Mouse (Mus musculus) hematopoietic stem cell, adult 5-6 weeks (primary cell): Measurements from ENCODE around the gene Utp14b. TPM values are rescaled to one million over a fixed set of nuclear protein-coding genes. Genes with fewer than 3 reads are reported as not detected.
A peak's percentile ranks its signal among the peaks of the same experiment; 100 is the strongest.

Source experiments
- ATAC-seq, 2 experiments: fragments of 125-278 bp in 1 of 2; replicated peaks in 1 of 2; 2 replicates each; pipeline ENCODE4 v1.8.0; 2016 to 2017; ENCODE audit warnings: inconsistent platforms in 2 of 2, mild to moderate bottlenecking in 2 of 2, moderate number of reproducible peaks in 2 of 2, low read depth in 1 of 2, moderate TSS enrichment in 1 of 2; ENCODE audit not compliant: low FRiP score in 2 of 2, poor library complexity in 2 of 2, severe bottlenecking in 2 of 2, insufficient read depth in 1 of 2, low TSS enrichment in 1 of 2
- total RNA-seq: library from RNA; stranded (forward); fragments of 172-1452, 232-1000 nt; gene quantifications from 2 replicates; pipeline ENCODE4 v1.2.3, GENCODE M21; 2017

Utp14b gene
- 26.7 and 31.3 TPM in 2 replicates for total RNA-seq

DNA sequence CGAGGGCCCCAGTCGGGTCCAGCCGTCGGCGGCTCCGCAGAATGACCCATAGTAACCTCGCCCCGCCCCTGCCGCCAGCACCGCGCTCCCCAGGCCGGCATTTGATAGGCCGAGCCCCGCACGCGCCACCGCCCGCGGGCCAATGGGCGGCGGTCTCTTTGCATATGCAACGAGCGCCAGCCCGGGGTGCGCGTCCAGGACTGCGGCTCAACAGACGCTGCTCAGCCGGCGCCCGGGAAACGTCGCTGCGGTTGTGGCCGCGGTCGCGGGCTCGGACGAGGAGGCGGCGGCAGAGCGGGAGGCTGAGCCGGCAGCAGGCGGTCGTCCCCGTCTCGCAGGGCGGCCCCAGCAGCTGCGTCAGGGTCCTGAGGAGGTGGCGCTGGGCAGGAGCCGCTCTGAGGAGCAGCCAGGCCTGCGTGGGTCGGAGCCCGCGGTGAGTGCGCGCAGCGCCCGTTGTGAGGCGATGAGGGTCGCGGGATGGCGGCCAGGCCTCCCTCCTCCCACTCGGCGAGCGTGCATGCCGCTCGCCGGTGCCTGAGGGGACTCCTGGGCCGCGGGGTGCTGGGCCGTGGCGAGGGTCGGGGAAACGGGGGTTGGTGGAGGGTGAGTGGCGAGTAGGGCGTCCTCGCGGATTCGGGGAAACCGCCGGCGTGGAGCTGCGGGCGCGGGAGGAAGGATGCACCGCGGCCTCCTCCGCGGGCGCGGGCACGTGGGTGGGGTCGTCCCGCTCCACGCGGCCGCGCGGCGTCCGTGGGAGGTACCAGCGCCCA is at the start of gene Utp14b, which contains the start of gene Acsl3:
Utp14b (plus strand) TSS at position 368 of the 770 bp plus-strand sequence.
Acsl3 (plus strand) TSS at position 155 of the 770 bp plus-strand sequence.
- ATAC-seq: peak; percentile 94

DNA sequence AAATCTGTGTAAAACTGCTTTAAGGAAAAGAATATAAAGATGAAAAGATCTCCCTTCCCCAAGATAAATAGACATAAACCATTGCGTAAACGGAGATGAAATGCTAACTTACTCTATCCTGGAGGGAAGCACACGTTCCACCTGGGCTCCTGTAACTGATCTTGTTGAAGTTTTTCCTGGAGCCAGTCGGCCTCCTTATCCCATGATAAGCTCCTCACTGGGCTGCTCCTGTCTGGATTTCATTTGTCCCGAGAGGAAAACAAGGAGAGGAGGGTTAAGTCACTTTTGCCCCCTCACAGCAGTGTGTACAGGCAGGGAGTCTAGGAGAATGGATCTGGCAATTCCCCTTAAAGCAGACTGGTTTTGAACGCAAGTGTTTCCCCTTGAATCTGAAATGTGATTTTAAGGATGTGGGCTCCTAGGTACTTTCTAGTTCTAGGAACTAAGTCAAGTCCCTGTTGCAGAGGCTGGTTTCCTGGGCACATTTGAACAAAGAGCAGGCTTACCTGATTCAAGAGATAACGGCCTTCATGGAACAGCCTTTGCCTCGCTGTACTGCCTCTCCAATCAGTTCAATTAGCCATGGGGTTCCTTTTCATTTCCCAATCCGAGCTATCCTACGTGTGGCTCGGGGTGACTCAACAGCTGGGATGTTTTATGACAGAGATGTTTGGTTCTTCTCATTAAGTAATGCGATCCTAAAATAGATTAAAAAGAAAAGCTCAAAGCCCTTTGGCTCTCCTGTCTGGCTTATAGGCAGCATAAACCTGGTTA is 48.5 kb upstream of the Utp14b start:
- no peak for ATAC-seq

DNA sequence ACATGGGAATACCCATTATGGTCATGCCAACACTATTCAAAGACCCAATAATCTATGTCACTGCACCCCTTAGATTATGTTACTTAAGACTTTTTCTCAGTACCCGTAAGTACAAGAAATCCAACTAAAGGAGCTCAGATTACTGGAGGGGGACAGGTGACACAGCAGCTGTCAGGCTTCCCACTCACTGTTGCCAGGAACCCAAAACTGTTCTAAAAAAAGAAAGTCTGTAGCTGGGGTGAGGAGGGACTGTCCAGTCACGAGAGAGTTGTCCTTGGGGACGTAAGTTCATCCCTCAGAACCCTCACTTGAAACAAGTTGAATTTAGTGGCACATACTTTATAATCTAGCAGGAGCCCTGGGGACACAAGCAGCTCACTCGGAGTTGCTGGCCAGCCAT is 46.8 kb upstream of the Utp14b start:
- ATAC-seq: no peak

DNA sequence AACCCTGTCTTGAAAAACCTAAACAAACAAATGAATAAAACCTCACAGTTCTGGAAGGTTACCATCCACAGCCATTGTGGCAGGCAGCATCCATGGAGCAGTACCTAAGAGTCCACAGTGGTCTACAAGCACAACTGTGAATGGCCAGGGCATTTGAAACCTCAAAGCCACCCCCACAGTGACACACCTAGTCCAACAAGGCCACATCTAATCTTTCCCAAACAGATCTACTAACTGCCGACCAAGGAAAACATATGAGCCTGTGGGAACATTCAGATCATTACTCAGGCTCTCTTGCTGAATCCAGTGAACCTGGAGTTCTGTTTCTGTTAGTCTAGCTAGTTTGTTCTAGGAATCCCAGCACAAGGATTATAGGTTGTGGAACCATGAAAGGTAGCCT is 44.9 kb upstream of the Utp14b start:
- no peak for ATAC-seq

DNA sequence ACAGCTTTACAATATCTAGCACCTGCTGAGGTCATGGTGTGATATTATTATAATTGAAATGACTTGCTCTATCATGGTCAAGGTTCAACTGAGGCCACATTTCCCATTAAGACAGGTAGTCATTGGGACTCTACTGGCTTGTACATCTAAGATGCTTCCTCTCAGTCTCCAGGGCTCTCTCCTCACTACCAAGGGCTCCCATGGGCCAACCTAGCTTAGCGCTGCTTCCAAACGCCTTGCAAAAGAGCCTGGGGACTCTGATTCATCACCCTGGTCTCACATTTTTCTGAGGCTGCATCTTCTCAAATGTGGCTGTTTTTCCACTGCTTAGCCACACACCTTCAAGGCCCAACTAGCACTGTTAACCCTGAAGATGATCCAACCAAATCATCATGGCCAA is 33.5 kb upstream of the Utp14b start:
- ATAC-seq: no peak

DNA sequence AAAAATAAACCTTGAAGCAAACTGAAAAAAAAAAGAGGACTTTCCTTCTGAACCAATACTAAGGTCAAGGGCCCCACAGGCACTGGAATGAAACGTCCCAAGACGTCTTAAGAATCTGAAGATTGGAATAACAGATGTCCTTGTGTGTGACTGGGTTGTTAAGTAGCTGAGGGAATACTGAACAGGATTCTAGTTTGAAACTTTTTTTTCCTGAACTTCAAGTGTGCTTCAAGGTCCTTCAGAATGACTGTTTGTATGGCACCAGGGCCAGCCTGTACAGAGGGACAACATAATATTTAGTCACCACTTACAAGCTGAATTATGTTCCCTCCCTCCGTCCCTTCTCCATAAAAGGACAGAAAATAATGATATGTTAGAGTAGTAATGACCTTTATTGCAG is 23.4 kb upstream of the Utp14b start:
- ATAC-seq: no peak

DNA sequence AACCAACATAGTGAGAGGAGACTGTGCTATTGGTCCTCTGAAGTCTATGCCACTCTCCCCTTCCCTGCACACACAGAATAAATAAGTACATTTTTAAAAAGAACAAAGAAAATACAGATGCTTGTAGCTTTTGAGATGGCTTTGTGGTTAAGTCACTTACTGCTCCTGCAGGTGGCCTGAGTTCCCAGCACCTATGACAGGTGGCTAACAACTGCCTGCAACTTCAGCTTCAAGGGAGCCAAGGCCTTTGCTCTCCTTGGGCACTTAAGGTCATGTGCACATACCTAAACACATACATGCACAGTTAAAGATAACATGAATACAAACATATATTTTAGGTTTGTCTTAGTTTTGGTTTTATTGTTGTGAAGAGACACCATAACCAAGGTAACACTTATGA is 17.0 kb upstream of the Utp14b start:
- no peak for ATAC-seq

DNA sequence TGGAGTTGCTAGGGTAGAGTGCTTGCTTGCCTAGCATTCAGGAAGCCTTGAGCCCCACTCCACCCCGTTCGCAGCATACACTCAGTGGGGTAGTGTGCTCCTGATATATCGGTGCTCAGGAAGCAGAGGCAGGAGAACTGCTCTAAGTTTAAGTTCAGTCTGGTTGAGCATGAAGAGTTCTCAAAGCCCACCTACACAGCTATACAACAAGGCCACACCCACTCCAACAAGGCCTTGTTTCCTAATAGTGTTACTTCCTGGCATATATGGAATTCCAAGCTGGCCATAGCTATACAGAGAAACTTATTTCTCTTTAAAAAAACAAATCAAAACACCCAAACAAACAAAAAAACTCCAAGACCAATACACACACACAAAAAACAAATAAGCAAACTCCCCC is 16.0 kb upstream of the Utp14b start:
- ATAC-seq: no peak

DNA sequence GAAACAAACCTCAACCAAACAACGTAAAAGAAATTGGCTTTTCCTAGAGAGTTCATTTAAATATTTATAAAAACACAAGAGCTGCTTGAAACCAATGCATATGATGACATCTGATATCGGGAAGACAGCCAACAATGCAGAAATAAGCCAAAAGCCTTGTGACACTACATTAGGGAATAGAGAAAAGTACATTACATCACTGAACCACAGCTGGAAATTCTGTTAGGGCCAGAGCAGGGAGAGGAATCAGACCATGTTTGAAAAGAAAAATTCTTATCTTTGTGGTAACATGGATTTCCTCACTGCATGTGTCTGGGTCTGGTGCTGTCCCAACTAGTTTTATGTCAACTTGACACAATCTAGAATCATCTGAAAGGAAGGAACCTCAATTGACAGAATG is 15.6 kb upstream of the Utp14b start:
- ATAC-seq: no peak

DNA sequence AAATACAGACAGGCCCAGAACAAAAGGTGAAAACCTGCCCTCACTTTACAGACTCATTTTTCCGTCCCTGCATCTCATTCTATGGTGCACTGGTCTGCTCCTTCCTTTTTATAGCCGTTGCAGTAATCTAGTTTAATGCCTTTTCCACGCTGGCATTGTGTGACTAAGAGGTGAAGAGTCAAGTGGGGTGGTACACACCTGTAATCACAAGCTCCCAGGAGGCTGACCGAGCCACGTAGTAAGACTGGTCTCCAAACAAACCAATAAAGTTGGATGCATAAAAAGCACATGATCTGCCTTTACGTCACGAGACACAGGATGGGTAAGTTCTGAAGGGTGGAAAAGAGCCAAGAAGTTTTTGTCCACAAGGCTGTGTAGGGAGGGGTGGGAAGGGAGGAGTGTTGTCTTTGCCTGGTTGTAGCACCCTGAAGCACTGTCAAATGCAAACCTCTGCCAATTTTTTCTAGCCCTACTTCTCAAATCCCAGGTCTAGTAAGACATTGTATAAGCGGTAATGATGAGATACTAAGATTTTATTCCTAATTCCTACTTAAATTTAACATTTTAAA is 10.4 kb upstream of the Utp14b start:
- ATAC-seq: no peak

DNA sequence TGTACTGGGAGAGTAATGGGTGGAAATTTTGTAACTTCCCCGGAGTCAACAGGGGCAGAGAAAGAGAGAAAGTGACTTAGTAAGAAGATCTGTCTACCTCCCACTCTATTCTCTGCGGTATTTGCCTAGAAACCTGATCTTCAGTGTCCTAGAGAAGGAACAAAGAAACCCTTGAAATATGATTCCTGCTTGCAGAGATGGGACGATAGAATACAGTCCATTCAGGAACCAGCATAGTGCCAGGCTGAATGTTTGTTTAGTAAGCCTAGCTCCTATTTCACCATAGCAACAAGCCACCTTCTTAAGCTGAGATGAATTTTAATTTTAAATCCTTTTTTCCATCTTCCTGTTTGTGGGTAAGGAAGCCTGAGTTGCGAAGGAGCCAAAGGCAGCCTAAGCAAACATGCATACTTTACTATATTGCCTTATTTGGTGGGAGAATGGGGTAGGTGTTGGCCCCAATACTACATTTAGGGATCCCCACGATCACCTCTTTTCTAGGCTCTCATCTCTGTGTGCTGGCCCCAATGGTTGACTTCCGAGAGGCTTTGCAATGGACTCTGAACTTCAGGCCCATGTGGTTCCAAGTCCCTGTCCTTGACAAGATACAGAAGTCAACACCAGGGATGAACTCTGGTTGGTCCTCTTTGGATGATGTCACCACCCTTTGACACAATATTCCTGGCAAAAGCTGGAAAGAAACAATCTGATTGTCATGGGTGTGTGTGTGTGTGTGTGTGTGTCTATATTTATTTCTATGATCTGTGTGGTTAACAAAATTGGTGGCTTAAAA is 8.4 kb upstream of the Utp14b start:
- ATAC-seq: no peak

DNA sequence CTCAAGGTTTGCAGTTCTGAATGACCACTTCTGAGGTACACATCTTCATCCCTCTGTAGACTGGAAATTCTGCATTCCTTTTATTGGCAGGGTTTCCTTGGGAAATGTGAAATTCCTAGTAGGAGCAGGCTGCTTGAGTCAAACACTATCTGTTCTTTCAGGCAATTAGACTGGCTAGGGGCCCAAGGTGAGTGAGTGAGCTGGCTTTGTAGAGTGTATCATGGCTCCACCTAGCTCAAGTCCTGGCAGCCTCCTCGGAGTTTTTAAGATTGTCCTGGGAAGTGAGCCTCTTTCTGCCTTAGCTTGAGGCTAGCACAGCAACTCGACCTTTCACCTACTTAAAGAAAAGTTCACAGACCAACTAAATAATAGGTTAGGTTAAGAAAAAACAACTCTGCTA is 1.4 kb upstream of the Utp14b start:
- ATAC-seq: no peak

DNA sequence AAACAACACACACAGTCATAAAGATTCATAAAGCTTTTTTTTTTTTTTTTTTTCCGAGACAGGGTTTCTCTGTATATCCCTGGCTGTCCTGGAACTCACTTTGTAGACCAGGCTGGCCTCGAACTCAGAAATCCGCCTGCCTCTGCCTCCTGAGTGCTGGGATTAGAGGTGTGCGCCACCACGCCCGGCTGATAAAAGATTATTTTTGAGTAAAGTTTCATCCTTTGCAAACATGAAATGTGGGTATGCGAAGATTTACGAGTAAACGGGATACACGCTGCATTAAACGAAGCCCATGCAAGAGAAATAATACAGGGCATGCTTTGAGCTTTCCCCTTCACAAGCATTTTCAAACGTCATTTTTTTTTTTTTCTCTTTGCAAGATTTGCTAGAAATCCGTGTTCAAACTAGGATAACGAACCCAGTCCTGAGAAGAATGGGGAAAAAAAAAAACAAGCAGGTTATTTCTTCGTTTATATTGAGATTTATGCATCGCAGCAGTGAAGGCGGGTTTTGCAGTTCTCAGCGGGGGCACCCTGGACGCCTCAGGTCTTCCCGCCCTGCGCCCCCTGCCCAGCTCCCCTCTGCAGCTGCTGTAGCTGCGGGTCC is 713 bp upstream of the Utp14b start:
- ATAC-seq: no peak

DNA sequence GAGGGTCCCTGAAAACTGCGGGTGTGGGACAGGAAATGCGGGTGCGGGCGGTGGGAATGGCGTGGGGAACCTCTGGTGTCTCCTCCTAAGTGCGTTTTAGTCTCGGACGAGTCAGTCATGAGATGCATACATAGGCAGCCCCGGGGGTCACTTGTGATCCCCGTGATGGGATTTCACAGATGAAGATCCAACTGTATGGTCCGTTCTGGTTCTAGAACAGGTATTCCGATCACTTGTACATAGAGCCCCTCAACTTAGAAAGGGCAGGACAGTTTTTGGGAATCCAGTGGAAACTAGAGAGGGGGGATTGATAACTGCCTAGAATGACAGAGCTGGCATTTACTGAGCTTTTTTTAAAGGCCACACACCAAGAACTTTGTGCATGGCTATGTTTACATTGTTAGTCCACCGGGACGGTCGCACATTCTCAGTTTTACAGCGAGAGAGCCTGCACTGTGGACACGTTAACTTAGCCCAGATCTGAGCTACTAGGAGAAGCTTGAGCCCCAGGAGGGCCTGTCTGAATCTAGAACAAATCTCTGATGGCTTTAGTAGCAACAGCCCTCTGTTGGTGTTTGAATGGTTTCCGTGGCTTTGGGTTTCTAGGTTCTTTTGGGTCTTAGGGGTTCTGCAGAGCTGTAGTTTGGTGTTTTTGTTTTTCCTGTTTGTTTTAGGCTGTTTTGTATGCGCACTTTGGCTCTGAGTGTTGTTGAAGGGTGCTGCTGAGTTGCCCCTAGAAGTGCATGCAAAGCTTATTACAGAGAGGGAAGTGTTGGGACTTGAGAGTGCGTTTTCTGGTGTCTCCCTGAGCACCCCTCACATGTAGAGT is 817 bp downstream of the Utp14b start:
- ATAC-seq: 0 out of 4 replicates have a peak, but pooled peaks of 1 of the 2 experiments have one; percentile 1

DNA sequence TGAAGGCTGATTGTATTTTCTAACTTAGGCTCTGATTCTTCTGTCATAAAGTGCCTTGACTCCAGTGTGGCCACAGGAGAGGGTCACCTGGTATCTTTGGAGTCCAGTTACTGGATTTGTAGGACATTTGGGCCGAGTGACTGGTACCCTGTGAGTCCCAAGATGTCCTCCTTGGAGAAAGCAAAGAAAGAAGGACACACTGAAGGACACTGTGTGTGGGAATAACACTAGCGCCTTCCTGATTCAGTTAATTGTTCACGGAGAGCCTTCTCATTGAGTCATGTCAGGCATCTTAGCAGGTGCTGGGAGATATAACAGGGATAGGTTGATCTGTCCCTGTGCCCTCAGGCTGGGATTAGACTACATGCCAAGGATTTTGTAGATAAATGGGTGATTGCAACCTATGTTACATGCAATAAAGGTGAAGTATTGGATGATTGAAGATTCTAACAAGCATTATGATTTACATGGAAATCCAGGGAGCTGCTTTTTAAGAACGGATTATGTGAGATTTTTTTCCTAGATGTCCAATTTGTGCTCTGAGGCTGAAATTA is 1.5 kb downstream of the Utp14b start:
- no peak for ATAC-seq

DNA sequence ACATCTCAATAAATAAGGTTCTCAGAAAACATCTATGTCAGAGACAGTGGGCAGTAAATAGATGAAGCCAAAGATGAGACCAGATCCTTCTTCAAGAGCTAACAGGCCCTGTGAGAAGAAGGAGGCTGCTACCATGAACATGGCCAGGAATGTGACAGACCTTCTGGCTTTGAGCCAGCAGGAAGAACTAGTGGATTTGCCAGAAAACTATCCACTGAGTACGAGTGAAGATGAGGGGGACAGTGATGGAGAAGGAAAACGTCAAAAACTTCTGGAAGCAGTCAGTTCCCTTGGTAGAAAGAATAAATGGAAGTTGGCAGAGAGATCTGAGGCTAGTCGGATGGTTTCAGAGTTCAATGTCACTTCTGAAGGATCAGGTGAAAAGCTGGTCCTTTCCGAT is 6.5 kb downstream of the Utp14b start:
- no peak for ATAC-seq
